Mouse (Mus musculus) adipocyte (in vitro differentiated cells): Measurements from ENCODE around the gene Ube2dnl2.

Source experiments
- DNase-seq: peaks from one replicate; pipeline ENCODE4 v3.0.0-alpha.2; 2016; ENCODE audit warnings: low spot score

Ube2dnl2 gene

GRCm38 (mm10) chrX:114907282-114907681, at the start of gene Ube2dnl2:
Ube2dnl2 (plus strand) TSS chrX:114907582.
- no peak for DNase-seq

DNA sequence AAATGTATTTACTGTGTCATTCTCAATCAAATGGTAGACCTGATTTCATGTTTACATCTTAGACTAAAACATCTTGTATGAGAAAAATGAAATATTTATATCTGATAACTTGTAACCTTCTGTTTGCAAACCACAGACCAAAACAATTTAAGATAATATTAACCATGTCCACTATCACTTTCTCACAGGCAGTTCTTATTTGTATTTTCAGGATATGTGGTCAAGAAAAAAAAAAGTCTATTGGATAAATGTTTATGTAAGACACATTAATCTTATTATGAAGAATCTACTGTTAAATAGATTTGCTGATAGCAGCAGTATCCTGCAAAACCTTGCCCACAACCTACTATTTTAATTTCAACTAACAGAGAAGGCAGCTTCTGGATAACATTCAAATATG, 11.9 kb upstream of the Ube2dnl2 start:
- DNase-seq = no peak

- DNase-seq = no peak
These were observed 9.9 kb upstream of the Ube2dnl2 start for GRCm38 (mm10) chrX:114897506-114897905.

GRCm38 (mm10) chrX:114903391-114903790, 4.0 kb upstream of the Ube2dnl2 start:
- DNase-seq = no peak

DNA sequence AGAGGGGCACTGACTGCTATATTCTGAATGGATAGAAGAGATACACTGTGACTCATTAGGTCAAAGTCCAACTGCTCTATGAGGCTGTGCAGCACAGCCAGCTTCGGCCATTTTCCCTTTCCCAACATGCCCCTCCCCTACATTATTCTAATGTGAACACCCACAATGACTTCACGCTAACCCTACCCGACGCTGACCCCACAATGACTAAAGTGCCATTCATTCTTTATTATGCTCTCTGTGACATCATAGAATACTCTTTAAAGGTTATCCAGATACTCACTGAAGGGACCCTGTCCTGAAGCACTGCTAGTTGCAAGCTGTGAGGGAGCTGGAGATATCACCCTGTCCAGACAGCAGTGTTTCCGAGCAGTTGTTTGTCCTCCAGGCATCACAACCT, 2.7 kb upstream of the Ube2dnl2 start, which contains the start of gene Ube2dnl1:
Gene Ube2dnl1 (plus strand): TSS at position 301 of the 400 bp plus-strand sequence.
- DNase-seq = no peak

- no peak for DNase-seq
These were observed 47.7 kb downstream of the Ube2dnl2 start for GRCm38 (mm10) chrX:114955066-114955465.
